Mouse (Mus musculus): ENCODE measurements around the gene Spats2.
"Not testable (repeated sequence)": the region's sequence is repeated elsewhere in the genome, so short reads cannot be mapped to it uniquely, and the experiment has no call there.

The Spats2 gene

DNA sequence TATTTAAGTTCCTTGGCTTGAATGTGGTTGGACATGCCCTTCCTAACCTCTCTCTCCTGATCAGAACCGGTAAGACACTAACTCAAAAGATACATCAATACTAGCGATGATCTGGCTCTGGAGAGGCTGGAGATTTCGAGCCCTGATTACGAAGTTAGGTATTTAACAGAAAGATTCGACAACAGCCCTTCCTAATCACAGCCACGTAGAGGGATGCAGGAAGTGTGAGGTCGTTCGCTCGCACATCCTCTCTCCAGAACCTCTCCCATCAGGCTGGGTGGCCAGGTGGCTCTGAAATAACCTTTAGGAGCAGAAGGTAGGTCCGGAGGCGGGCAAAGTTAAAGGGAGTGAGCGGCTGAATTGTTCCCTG is at the start of gene Spats2:
Gene Spats2 (plus strand): TSS at position 206 of the 370 bp plus-strand sequence.
- in situ Hi-C loops (cut with MseI, MboI): no loop called here

DNA sequence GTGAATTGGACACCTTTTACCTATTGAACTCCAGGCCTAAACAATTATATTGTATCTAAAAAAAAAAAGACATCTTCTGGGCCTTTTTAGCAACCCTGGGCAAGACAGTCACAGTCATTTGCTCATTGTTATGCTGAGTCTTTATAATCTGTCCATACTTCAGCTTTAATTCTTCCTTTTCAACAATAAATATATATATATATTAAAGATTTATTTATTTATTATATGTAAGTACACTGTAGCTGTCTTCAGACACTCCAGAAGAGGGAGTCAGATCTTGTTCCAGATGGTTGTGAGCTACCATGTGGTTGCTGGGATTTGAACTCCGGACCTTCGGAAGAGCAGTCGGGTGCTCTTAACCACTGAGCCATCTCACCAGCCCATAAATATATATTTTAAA is 49.7 kb upstream of the Spats2 start:
- in situ Hi-C loops (cut with MseI, MboI): not testable (repeated sequence)

DNA sequence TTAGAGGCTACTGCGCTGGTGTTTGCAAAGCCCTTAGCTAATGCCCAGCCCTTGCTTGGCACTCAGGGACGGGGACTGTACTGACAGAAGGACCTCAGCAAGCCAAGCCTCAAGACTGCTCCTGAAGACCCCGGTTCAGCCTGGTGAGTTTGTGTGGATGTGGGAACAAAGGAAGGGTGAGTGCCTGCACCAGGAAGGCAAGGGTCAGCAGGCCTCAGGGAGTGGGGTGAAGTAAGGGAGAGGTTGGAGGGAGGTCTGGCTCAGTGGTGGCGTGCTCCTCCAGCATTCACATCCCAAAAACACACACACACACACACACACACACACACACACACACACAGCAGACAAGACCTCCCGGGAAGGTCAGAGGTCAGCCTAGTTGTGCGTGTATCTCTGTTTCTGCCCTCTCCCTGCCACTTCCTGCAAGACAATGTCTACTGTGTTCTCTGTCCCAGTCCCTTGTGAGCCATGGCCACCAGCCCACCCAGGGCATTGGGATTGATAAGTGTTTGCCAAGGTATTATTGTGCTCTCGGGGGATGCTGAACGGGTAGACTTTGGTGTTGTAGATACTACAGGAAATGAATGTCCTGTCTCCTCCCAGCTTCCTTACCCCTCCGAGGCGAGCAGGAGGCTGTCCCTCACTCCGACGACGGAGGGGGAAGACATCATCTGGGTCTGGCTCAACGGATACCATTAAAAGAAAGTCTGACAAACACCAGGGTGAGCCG is 47.4 kb upstream of the Spats2 start:
- in situ Hi-C loops (cut with MseI, MboI): no loop called here

DNA sequence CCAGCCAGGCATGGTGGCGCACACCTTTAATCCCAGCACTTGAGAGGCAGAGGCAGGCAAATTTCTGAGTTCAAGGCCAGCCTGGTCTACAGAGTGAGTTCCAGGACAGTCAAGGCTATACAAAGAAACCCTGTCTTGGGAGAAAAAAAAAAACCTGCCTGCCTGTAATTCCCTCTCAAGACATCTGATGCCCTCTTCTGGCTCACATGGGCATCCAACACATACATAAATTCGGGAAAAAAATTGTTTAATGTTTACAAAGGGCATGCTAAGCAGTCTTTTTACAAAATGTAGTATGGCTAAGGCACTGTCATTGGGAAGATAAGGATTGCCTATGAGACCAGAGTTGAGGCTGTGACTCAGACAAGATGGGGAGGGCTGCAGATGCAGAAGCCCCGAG is 45.9 kb upstream of the Spats2 start:
- in situ Hi-C loops (cut with MseI, MboI): no loop called here

DNA sequence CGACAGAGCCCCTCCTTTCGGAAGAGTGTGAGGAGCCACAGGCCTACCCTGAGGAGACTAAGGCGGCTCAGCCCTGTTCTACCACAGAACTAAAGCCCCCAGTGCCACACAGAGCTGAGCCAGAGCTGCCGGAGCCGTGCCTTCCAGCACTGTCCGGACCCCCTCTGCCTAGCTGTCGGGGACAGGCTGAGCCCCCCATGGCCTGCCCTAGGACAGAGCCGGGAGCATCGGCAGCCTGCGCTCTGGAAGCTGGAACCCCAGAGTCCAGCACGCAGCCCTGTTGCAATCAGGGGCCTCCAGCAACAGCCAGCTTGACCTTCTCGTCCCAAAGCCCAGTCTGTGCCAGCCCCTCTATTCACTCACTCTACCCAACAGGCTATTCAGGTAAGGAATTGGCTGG is 43.4 kb upstream of the Spats2 start:
- in situ Hi-C loops (cut with MseI, MboI): no loop called here

DNA sequence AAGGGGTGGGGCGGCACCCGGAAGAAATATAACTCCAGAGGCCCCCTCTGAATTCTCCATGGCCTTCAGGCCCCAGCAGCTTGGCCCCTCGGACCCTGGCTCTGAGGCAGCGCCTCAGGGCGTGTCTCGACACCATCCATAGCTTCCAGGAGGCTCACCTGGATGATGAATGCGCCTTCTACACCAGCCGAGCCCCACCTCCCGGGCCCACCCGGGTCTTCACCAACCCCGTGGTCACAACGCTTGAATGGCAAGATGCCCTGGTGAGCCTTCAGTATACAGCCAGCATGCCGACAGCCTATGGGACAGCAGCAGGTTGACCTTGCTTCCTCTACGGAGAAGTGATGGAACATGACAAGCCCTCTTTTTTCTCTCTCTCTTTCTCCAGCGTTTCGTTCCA is 42.9 kb upstream of the Spats2 start:
- in situ Hi-C loops (cut with MseI, MboI): no loop called here

DNA sequence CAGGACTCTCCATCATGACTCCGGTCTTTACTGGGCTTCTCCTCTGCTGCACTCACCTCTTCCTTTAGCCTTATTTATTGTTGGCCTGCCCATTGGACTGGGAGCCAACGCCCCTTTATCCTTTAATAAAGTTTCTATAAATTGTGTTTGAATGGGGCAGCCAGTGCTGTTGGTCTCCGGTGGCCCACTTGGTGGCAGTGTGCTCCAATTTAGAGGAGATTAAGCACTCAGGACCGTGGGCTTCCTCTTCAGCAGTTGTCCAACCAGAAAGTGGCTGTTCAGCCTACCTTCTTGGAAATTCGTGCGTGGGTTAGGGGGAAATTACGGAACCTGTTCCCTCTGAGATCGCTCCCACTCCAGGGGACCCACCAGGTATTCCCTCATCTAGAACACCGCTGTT is 42.5 kb upstream of the Spats2 start:
- in situ Hi-C loops (cut with MseI, MboI): no loop called here

DNA sequence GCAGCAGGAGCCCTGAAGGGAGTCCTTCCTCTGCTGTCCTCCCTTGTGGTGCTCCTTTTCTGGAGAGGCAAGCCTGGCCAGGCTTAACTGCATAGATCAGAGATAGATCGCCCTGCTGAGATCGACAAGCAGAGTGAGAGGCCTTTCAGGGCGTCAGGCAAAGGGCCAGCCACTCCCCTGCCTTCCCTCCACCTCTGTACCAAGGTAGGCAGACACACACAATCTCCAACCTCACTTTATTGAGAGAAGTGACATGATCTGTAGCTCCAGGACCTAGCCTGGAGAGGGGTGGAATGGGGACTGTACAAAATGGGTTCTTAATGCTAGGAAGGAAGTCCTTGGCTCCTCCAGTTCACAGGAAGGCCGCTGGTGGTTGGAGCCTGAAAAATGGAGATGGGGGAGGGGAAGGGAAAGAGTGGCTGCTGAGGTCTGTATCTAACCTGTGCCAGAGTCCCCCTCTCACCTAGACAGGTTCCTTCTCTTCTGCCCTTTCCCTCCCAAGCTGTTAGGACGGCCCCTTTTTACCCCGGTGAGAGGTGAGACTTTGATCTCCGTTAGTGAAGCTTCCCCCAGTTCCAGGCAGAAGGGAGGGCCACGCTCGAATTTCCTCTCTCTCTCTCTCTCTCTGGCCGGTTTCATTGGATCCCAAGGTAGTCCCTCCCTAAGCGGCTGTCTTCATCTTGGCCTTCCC is 41.7 kb upstream of the Spats2 start:
- in situ Hi-C loops (cut with MseI, MboI): no loop called here

DNA sequence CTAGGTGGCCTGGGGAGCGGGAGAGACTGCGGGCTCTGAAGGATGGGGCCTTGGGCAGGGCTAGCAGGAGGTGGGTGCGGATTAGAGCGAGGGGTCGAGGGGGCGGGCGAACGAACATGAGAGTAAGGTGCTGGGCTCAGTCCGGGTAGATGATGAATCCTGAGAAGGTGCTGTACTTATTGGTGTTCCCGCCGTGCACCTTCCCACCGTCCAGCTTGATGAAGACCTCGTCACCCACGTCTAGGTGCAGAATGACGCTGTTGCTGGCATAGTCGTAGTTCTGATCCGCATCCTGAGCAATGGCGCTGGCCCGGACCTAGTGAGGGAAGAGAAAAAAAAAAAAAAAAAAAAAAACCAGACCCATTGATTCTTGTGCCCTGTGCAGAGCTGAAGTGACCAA is 41.1 kb upstream of the Spats2 start:
- in situ Hi-C loops (cut with MseI, MboI): no loop called here

DNA sequence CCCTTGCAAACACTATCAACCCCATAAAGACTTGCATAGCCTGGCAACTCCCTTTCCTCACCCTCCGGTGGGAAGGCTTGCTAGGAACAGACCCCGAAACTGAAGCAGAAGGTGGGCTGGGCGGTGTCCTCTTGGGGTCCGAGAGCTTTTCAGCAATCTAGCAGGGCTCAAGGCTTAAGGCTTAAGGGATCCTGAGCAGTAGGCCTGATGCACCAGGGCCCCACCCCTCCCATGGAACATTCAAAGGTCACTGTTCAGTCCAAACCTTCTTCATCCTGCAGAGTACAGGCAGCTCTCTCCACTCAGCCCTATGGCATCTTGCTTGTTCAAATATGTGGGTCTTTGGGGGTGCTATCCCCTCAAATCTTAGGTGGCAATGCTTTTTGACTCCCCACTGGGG is 39.7 kb upstream of the Spats2 start:
- in situ Hi-C loops (cut with MseI, MboI): no loop called here

DNA sequence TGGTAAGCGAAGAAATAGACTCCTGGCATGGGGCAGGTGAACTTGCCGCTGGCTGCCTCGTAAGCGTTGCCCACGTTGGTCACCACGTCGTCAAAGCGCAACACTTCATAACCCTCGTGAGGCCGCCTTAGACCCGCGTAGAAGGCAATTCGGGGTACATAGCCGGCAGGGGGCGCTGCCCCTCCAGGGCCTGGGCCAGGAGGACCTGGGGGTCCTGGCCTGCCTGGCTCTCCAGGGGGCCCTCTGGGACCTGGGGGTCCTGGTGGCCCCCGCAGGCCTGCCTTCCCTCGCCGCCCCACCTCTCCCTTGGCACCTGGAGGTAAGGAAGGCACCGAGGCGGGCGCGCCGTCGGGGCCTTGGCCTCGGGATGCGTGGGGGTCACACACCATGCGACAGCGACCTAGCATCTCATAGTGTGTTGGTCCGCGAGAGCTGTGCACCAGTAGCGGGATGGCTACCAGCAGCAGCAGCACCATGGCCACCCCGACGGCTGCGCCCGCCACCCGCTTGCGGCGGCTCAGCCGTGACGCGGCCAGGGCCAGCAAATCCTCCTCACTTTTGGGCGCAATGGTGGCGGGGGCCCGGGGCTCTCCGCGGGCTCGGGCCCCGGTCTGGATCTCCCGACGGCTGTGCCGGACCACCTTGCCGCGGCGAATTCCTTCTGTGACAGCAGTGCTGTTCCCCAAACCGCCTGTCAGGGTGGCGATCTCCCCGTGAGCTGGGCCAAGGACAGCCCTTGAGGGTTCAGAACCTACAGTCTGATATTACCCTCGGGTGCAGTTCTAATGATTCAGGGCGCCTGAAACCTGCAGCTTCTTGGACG is 38.3 kb upstream of the Spats2 start, which contains the start of gene C1ql4:
Gene C1ql4 (minus strand): TSS at position 565 of the 823 bp plus-strand sequence.
- in situ Hi-C loops (cut with MseI, MboI): no loop called here

DNA sequence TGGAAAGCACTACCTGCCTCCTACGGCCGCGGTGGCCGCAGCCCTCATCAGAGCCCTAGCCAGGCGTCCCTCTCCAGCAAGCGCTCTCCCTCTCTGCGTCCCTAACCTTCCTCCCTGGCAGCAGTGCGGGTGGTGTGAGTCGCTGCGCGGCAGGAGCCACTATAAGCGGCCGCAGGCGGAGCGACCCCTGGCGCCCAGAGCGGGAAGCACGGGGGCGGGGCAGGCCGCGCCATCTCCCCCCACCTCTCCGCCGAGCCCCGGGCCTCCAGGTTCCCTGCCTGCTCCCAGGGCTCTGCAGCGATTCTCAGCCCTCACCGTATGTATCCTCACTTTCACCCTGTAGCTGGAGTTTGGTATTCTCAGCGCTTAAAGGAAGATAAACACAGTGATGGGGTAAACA is 37.4 kb upstream of the Spats2 start:
- in situ Hi-C loops (cut with MseI, MboI): no loop called here

DNA sequence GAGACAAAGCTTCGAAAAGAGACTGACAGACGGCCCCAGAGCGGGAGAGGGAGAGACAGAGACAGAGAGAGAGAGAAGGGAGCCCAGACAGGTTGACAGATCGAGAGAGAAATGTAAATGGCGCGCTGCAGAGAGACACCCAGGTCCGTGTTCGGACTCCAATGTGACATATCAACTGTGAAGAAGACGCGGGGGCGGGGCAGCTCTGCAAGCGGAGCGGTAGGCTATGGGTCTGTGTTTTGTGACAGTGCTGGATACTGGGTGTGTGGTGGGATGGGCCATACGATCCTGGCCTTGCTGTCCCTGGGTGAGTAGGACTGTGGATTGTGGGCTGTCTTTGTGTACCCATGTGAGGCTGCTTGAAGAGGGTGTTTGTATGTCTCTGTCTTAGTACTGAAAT is 36.6 kb upstream of the Spats2 start:
- in situ Hi-C loops (cut with MseI, MboI): no loop called here

DNA sequence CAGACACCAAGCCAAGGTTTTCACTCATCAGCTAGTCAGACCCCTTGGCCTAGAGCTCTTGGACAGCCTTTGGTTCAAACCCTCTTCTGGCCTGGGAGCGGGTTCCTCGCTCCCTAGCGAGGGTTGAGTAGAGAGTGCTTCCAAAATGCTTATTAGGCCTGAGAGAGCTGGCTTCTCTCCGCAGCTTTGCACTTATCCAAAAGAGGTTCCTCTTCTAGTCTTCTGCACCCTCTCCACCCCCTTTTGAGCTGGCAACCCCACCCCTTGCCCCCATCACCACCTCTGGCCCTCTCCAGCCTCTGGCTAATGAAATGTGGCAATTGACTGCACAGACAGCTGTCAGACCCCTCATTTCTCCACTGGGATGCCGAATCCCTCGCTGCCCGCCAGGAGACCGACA is 32.8 kb upstream of the Spats2 start, which contains the start of gene Dnajc22:
Gene Dnajc22 (plus strand): TSS at position 301 of the 400 bp plus-strand sequence.
- in situ Hi-C loops (cut with MseI, MboI): no loop called here

DNA sequence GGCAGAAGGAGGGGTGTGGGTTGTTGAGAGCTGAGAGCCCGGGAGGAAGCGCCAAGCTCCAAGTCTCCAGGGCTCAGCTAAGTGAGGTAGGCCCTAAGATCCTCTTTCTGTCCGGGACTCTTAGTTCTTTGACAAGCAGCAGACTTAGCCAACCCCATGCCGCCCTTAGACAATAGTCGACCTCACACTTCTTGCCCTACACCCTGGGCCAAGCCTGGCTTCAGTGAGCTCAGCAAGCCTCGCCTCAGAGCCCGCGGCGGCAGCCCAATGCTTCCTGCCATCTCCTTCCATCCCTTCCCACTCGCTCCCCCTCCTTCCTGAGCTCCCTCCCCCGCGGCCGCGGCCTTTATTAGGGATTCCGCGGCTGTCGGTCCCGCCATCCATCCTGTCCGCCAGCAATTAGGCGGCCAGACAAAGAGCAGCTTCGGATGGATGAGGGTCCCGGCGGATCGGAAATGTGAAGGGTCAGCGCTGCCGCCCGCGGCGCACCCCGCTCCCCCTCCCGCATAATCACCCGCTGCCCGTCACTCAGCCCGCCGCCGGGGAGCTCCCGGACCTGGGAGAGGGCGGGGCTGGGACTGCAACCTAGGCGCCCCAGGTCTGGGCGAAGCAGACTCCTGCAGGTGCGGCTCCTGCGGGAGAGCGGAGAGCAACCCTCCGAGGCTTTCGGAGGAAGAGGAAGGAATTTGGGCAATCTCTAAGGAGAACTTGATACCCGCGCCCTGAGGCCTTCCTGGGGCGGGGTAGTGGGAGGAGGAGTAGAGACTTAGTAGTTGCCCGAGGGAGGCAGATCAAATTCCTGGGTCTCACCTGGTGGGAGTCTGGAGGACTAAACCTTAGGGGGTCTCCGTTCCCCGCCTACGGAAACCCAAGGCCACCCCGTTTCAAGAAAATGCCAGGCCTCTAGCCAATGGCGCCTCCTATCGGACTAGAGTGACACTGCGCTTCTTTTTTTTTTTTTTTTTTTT is 32.1 kb upstream of the Spats2 start:
- in situ Hi-C loops (cut with MseI, MboI): no loop called here

DNA sequence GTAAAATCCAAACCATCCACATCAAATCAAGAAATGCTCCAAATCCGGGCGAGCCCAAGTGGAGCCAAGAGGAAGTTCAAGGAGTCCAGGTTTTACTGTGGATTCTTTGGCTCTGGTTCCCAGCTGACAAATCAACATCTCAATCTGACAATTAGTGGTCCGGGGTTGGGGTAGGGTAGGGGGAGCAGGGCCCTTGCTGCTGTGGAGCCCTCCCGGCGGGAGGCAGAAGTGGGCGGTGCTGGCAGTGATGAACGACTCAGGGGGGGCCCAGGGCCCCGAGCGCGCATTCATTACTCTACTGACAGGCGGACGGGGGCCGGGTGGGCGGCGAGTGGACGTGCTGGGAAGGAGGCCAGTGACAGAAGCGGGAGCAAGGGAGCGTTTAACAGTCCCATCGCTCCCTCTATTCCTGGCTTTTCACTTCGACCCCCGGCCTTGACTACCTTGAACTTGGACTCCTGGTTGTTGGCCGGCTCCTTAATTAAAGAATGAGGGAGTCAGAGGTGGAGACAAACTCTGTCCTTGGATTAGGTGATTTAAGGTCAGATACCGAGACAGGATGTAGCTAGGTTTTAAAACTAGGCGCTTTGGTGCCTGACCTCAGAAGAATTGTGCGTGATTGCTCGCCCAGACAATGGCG is 31.0 kb upstream of the Spats2 start:
- in situ Hi-C loops (cut with MseI, MboI): no loop called here

DNA sequence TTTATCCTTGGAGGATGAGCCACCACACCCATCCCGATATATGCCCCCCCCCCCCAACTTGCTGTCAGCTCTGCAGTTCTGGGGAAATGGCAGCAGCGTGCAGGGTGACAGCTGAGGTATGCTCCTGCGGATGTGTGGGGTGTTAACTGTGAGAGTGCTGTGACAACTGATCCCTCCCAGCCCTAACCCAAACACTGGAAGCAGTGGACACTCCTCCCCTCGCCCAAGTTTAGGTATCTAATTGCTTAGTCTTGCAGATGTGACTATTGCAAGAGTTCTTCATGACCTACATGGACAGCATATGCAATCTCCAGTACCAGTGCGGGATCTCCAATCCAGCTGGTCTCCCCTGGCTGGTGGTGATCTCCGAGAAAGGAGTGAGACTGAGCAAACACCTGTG is 30.4 kb upstream of the Spats2 start:
- in situ Hi-C loops (cut with MseI, MboI): no loop called here

DNA sequence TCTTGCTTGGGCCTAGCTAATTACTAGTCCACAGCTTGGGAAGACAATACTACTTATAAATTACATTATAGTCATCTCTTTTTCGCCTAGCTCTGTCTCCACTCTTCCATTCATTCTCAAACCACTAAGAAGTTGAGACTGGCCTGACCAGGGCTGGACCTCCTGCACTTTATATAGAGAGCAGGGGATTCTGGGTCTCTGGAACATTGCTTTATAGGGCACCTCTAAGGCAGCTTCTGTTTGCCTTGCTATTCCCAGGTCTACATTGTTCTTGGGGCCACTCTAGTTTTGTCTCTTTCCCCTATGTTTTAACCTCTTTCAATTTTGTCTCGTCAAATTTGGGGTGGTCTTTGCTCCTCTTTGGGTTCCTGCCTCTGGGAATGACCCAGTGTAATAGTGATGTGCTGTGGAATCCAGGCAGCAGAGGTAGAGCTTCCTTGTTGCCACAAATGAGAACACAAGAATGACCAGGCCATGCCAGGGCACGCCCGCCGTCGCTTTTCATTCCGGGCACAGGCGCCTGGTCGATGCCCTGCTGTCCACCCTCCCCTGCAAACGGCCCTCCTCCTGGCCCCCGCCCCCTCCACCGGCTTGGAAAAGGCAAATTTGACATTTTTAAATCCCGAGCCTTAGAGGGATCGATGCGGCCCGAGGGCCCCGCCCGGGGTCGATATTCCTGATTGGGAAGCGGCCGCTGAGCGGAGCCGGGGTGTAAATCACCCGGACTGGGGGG is 29.5 kb upstream of the Spats2 start:
- in situ Hi-C loops (cut with MseI, MboI): no loop called here

DNA sequence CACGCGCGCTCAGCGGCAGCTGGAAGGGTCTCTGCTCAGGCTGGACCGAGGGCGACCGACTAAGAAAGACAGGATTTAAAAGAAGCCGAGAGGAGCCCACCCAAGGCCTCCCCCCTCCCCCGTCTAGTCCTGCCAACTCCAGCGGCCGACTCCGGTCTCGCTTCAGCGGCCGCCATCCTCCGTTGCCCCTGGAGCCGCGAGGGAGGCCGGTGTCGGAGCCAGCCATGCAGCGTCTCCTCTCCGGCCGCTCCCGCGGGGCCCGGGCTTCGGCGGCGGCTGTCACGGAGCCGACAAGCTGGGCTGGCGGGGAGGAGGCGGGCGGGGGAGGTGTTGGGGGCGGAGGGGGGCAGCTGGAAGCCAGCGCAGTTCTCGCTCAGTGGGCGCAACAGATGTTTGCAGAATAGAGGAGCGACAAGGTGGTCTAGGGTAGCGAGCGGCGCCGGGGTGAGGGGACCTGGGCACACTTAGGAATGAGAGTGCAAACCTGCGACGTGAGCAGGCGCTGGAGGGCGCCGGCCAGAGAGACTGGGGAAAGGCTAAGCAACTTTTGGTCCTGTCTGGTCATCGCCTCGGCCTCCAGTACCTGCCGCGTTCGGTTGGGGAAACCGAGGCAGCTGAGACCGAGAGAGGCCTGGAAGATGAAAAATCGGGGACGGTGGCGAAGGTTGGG is 28.8 kb upstream of the Spats2 start:
- in situ Hi-C loops (cut with MseI, MboI): no loop called here

All from mouse trophoblast stem cell (cell line).